Mouse (Mus musculus): ENCODE results near the gene Psmf1.

Psmf1 gene

GRCm38 (mm10) chr2:151743845-151744244 is at the start of gene Psmf1:
Gene Psmf1 (minus strand): TSS chr2:151744186.
- DNase-seq (ENCODE audit: low read depth) = no peak

- DNase-seq (ENCODE audit: low read depth) = no peak
These were observed 47.2 kb upstream of the Psmf1 start for GRCm38 (mm10) chr2:151791156-151791555.

GRCm38 (mm10) chr2:151790169-151790568 is 46.2 kb upstream of the Psmf1 start:
- no peak for DNase-seq (ENCODE audit: low read depth)

GRCm38 (mm10) chr2:151788221-151788977 is 44.4 kb upstream of the Psmf1 start:
- peak; percentile 8 for DNase-seq (ENCODE audit: low read depth)

- no peak for DNase-seq (ENCODE audit: low read depth)
These were observed 39.5 kb upstream of the Psmf1 start for GRCm38 (mm10) chr2:151783493-151783892.

GRCm38 (mm10) chr2:151777366-151777765 is 33.4 kb upstream of the Psmf1 start:
- DNase-seq (ENCODE audit: low read depth) = no peak

GRCm38 (mm10) chr2:151773476-151773875 is 29.5 kb upstream of the Psmf1 start:
- peak; percentile 15 for DNase-seq (ENCODE audit: low read depth)

- no peak for DNase-seq (ENCODE audit: low read depth)
These were observed 28.2 kb upstream of the Psmf1 start for GRCm38 (mm10) chr2:151772169-151772568.

- DNase-seq (ENCODE audit: low read depth) = no peak
These were observed 20.6 kb upstream of the Psmf1 start for GRCm38 (mm10) chr2:151764557-151764956.

GRCm38 (mm10) chr2:151758806-151759353 is 14.9 kb upstream of the Psmf1 start:
- DNase-seq (ENCODE audit: low read depth) = no peak

- DNase-seq (ENCODE audit: low read depth) = no peak
These were observed 13.5 kb upstream of the Psmf1 start for GRCm38 (mm10) chr2:151757451-151757850.

GRCm38 (mm10) chr2:151756277-151757061 is 12.5 kb upstream of the Psmf1 start:
- DNase-seq (ENCODE audit: low read depth) = no peak

- DNase-seq (ENCODE audit: low read depth) = no peak
These were observed 7.3 kb upstream of the Psmf1 start for GRCm38 (mm10) chr2:151751330-151751729.

GRCm38 (mm10) chr2:151747847-151748705 is 4.1 kb upstream of the Psmf1 start:
- DNase-seq (ENCODE audit: low read depth) = peak; percentile 28

GRCm38 (mm10) chr2:151742850-151743679 is 921 bp downstream of the Psmf1 start:
- no peak for DNase-seq (ENCODE audit: low read depth)

GRCm38 (mm10) chr2:151742084-151742483 is 1.9 kb downstream of the Psmf1 start:
- no peak for DNase-seq (ENCODE audit: low read depth)

- peak; percentile 58 for DNase-seq (ENCODE audit: low read depth)
These were observed 3.1 kb downstream of the Psmf1 start for GRCm38 (mm10) chr2:151740741-151741526.

- no peak for DNase-seq (ENCODE audit: low read depth)
These were observed 4.5 kb downstream of the Psmf1 start for GRCm38 (mm10) chr2:151739505-151739904.

- no peak for DNase-seq (ENCODE audit: low read depth)
These were observed 4.9 kb downstream of the Psmf1 start for GRCm38 (mm10) chr2:151739081-151739480.

GRCm38 (mm10) chr2:151738460-151738859 is 5.5 kb downstream of the Psmf1 start:
- DNase-seq (ENCODE audit: low read depth) = no peak

All from fibroblast of lung, adult 2 months (primary cell).